ENCODE assay signal across 15 mouse cellular contexts in the genomic region with DNA sequence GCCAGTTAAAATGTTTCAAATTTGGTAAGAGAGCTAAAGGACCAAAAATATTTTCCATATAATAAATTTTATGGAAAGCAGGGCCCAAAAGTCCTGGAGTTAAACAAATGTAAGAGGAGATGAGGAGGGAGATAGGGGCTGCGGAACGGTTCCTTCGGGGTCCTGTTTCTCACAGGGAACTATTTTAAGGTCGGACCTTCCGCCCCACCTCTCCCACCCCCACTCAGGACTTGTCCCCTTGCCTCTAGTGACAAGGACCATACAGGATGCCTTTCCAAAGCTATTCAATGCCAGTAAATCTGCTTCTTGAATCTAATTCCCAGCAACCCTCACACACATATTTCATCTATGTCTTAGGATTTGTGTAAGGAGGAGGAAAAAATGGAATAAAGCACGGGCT.
"Had no signal": no experiment of that assay in that cellular context is flagged by ENCODE, and none has a peak within 500 bp of the region (broad histone marks: within the 10 kb centered on the region; RNA-seq: fewer than 3 reads in every experiment).

No protein-coding gene starts in this region.

- ATAC-seq: intestine, embryonic 16.5 days had no signal

- H3K27me3 ChIP-seq: liver, embryonic 15.5 days; megakaryocyte, embryonic 14.5 days; midbrain, embryonic 12.5 days had no signal

- H3K27ac ChIP-seq: liver, embryonic 15.5 days; macrophage; midbrain, embryonic 12.5 days; stomach, postnatal 0 days had no signal

- H3K4me2 ChIP-seq: liver, embryonic 11.5 days; liver, embryonic 15.5 days; lung, embryonic 14.5 days; midbrain, embryonic 12.5 days had no signal

- DNase-seq: kidney, adult 9 months; kidney, postnatal 10 days; kidney, postnatal 4 days; left cerebral cortex, postnatal 4 days; lung, embryonic 14.5 days; lung, postnatal 10 days; right cerebral cortex, adult 18-20 months; thymus, postnatal 4 days had no signal

- H3K9ac ChIP-seq: liver, embryonic 15.5 days; lung, embryonic 14.5 days; midbrain, embryonic 12.5 days had no signal

- H3K36me3 ChIP-seq: liver, embryonic 15.5 days; midbrain, embryonic 12.5 days had no signal

- H3K9me3 ChIP-seq: liver, embryonic 15.5 days; megakaryocyte, embryonic 14.5 days; midbrain, embryonic 12.5 days had no signal

- H3K4me3 ChIP-seq: liver, embryonic 15.5 days; megakaryocyte, embryonic 14.5 days; midbrain, embryonic 12.5 days had no signal
